Mouse (Mus musculus): ENCODE results near the gene Ppl.

GRCm38 (mm10) chr16:5050251-5051110 is 81.7 kb downstream of the Ppl start:
- TF ChIP-seq ZNF384 (IDR thresholded peaks at IDR 0.05; ENCODE audit: low read depth, low read length) (no peak), ZC3H11A (IDR thresholded peaks at IDR 0.05; ENCODE audit: borderline replicate concordance, low read depth, low read length) (no peak), CHD2 (IDR thresholded peaks at IDR 0.05; ENCODE audit: low read depth, low read length) (no peak), MAFK (IDR thresholded peaks at IDR 0.05; ENCODE audit: insufficient read depth, low read depth, low read length) (no peak)

Data from ES-E14 (cell line).